Mouse (Mus musculus): ENCODE measurements around the gene Tmem184b. TPM values are rescaled to one million over a fixed set of nuclear protein-coding genes. Genes with fewer than 3 reads are reported as not detected.

The Tmem184b gene
- polyA plus RNA-seq, 1 experiment: 110 TPM

DNA sequence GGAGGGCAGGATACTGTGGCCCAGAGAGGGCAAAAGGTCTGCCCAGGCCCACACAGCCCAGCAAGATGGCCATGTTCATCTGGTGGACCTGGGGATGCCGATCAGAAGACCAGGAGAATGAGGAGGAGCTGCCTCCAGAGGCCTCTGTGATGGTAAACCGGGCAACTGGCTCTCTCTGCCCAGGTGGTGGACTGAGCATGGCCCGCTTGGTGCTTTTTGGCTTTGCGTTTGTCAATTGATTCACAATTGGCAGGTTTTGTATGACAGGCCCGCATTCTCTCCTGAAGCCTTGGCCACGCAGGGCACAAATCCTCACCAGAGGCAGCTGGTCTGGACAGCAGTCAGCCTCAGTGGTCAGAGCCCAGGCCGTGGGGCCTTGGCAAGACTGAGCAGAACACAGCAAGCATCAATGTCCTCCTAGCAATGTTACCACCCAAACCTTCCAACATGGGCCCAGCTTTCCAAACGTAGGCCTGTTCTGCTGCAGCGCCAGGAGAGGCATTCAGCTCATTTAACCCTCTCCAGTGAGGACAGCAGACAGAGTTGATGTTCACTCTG lies 39.7 kb upstream of the Tmem184b start:
- no peak overlapping the region for H3ac ChIP-seq (ENCODE audit: control insufficient read depth, insufficient read length)
- no peak overlapping the region for H3K4me2 ChIP-seq (ENCODE audit: low read depth)
- H3K27me3 ChIP-seq (ENCODE audit: control insufficient read depth, insufficient read depth, insufficient read length): no peaks in the 10 kb centered on the region
- H3K4me3 ChIP-seq: no peak overlapping the region
- no peak for TF ChIP-seq MYOG (IDR thresholded peaks at IDR 0.05; ENCODE audit: control insufficient read depth in 1 of 3, insufficient read depth in 1 of 3, insufficient read length in 2 of 3, low read depth in 2 of 3)
- H3K36me3 ChIP-seq (ENCODE audit: control insufficient read depth, insufficient read depth): no peaks in the 10 kb centered on the region
- H3K79me2 ChIP-seq (ENCODE audit: control insufficient read depth, insufficient read depth): peaks cover 37% of the 10 kb centered on the region

DNA sequence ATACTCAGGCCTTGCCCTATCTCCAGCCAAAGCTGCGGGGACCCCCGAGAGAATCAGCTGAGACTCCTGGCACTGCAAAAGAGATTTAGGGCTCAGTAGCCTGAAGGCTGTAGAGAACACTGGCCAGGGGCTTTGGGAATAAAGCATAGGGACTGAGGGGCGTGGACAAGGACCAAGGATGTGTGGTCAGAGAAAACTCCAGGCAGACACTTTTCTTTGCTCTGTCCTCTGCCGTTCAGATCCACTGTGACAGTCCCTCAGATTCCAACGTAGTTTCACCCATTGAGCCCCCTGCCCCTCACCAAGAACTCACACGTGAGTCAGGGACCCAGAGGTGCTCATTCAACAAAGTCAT lies 38.9 kb upstream of the Tmem184b start:
- H3K4me2 ChIP-seq (ENCODE audit: low read depth): peak overlapping the region; percentile 98
- H3K36me3 ChIP-seq (ENCODE audit: control insufficient read depth, insufficient read depth): peaks cover 6% of the 10 kb centered on the region
- H3K4me3 ChIP-seq: peak overlapping the region; percentile 53
- peaks cover 44% of the 10 kb centered on the region for H3K79me2 ChIP-seq (ENCODE audit: control insufficient read depth, insufficient read depth)
- no peaks in the 10 kb centered on the region for H3K27me3 ChIP-seq (ENCODE audit: control insufficient read depth, insufficient read depth, insufficient read length)
- TF ChIP-seq TCF3 (IDR thresholded peaks at IDR 0.05; ENCODE audit: insufficient read length, low read depth): no peak
- no peak for TF ChIP-seq CEBPB (IDR thresholded peaks at IDR 0.05; ENCODE audit: insufficient read depth, poor library complexity, severe bottlenecking)
- peak overlapping the region; percentile 61 for H3ac ChIP-seq (ENCODE audit: control insufficient read depth, insufficient read length)

DNA sequence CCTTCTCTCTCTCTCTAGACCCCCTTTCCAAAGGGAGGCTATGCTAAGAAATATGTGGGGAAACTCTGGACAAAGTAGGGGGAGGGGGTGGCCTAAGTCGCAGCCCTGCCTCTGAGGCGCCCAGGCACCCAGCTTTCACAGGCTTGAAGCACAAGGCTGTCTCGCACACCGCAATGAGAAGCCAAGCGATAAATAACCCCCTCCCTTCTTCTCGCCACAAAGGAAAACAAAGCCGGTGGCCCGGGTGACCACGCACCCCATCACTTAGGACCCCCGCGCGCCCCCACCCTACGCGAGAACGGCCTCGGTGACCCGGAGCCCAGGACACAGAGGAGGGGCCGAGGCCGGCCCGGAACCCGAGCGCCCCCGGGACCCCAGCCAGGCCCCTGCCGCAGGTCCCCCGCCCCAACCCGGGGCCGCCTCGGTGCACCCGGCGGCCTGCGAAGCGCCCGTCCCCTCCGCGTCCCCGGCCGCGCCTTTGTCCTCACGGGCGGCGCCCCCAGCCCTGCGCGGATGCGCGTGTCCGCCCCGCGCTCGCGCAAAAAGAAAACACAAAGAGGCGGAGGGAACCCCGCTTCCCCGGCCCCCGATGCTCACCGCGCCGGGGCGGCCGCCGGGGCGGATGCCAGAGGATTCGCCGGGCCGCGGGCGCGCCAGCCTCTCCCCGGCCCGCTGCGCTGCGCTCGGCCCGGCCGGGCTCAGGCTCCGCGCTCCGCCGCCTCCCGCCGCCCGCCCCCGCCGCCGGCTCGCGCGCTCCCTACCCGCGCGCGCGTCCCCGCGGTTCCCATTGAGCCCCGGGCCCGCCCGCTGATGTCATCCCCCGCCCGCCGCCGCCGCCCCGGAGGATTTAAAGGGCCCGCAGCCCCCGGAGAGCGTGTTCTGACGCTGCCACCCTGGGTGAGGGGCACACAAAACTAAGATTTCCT lies 38.2 kb upstream of the Tmem184b start:
- no peaks in the 10 kb centered on the region for H3K27me3 ChIP-seq (ENCODE audit: control insufficient read depth, insufficient read depth, insufficient read length)
- peak overlapping the region; percentile 61 for H3ac ChIP-seq (ENCODE audit: control insufficient read depth, insufficient read length)
- TF ChIP-seq USF1 (IDR thresholded peaks at IDR 0.05; ENCODE audit: low read depth) (no peak), SRF (IDR thresholded peaks at IDR 0.05; ENCODE audit: control insufficient read depth, insufficient read length, low read depth) (no peak), POLR2A (IDR thresholded peaks at IDR 0.05; ENCODE audit: insufficient read length, low read depth) (peak; percentile 76), POLR2AphosphoS2 (IDR thresholded peaks at IDR 0.05; ENCODE audit: insufficient read length, low read depth) (peak; percentile 80), CEBPB (IDR thresholded peaks at IDR 0.05; ENCODE audit: insufficient read depth, poor library complexity, severe bottlenecking) (no peak), TCF3 (IDR thresholded peaks at IDR 0.05; ENCODE audit: insufficient read length, low read depth) (no peak), REST (IDR thresholded peaks at IDR 0.05; ENCODE audit: insufficient read depth, insufficient read length) (no peak), MYOD1 (IDR thresholded peaks at IDR 0.05; ENCODE audit: control insufficient read depth in 1 of 3, insufficient read length in 2 of 3, low read depth in 2 of 3) (peak in 1 of 3 experiments; percentile 1), E2F4 (IDR thresholded peaks at IDR 0.05; ENCODE audit: insufficient read depth) (no peak), TCF12 (IDR thresholded peaks at IDR 0.05; ENCODE audit: insufficient read depth, poor library complexity, severe bottlenecking) (no peak), MAX (IDR thresholded peaks at IDR 0.05; ENCODE audit: low read depth) (no peak)
- peaks cover 13% of the 10 kb centered on the region for H3K36me3 ChIP-seq (ENCODE audit: control insufficient read depth, insufficient read depth)
- H3K4me3 ChIP-seq: peak overlapping the region; percentile 53
- H3K79me2 ChIP-seq (ENCODE audit: control insufficient read depth, insufficient read depth): peaks cover 50% of the 10 kb centered on the region
- H3K4me2 ChIP-seq (ENCODE audit: low read depth): peak overlapping the region; percentile 98

GRCm38 (mm10) chr15:79440651-79441330 lies 37.4 kb upstream of the Tmem184b start:
- Histone ChIP-seq H3K79me2 (ENCODE audit: control insufficient read depth, insufficient read depth) (peaks cover 58% of the 10 kb centered on the region), H3K4me2 (ENCODE audit: low read depth) (peak overlapping the region; percentile 76), H3K36me3 (ENCODE audit: control insufficient read depth, insufficient read depth) (peaks cover 13% of the 10 kb centered on the region), H3ac (ENCODE audit: control insufficient read depth, insufficient read length) (peak overlapping the region; percentile 61), H3K27me3 (ENCODE audit: control insufficient read depth, insufficient read depth, insufficient read length) (no peaks in the 10 kb centered on the region), H3K4me3 (peak overlapping the region; percentile 53)
- peak; percentile 47 for TF ChIP-seq POLR2A (IDR thresholded peaks at IDR 0.05; ENCODE audit: insufficient read length, low read depth)
- TF ChIP-seq POLR2AphosphoS2 (IDR thresholded peaks at IDR 0.05; ENCODE audit: insufficient read length, low read depth): no peak
- peak in 1 of 3 experiments; percentile 69 for TF ChIP-seq MYOD1 (IDR thresholded peaks at IDR 0.05; ENCODE audit: control insufficient read depth in 1 of 3, insufficient read length in 2 of 3, low read depth in 2 of 3)
- peak in 1 of 3 experiments; percentile 20 for TF ChIP-seq MYOG (IDR thresholded peaks at IDR 0.05; ENCODE audit: control insufficient read depth in 1 of 3, insufficient read depth in 1 of 3, insufficient read length in 2 of 3, low read depth in 2 of 3)

- TF ChIP-seq SRF (IDR thresholded peaks at IDR 0.05; ENCODE audit: control insufficient read depth, insufficient read length, low read depth) (no peak), E2F4 (IDR thresholded peaks at IDR 0.05; ENCODE audit: insufficient read depth) (no peak), USF1 (IDR thresholded peaks at IDR 0.05; ENCODE audit: low read depth) (no peak), MYOG (IDR thresholded peaks at IDR 0.05; ENCODE audit: control insufficient read depth in 1 of 3, insufficient read depth in 1 of 3, insufficient read length in 2 of 3, low read depth in 2 of 3) (peak in 1 of 3 experiments; percentile 7)
- Histone ChIP-seq H3K4me2 (ENCODE audit: low read depth) (peak overlapping the region; percentile 76), H3K36me3 (ENCODE audit: control insufficient read depth, insufficient read depth) (peaks cover 13% of the 10 kb centered on the region), H3K79me2 (ENCODE audit: control insufficient read depth, insufficient read depth) (peaks cover 64% of the 10 kb centered on the region), H3K27me3 (ENCODE audit: control insufficient read depth, insufficient read depth, insufficient read length) (no peaks in the 10 kb centered on the region), H3ac (ENCODE audit: control insufficient read depth, insufficient read length) (peak overlapping the region; percentile 61), H3K4me3 (peak overlapping the region; percentile 53)
Measured at GRCm38 (mm10) chr15:79440223-79440622, 36.9 kb upstream of the Tmem184b start.

Measured in myocyte (in vitro differentiated cells).